Mouse (Mus musculus) lung, adult 2 months (tissue): Measurements from ENCODE around the gene Bysl.

Source experiments
- CTCF ChIP-seq: fragments of 200-500 bp; IDR thresholded peaks from 2 replicates; pipeline ENCODE4 v1.5.1; 2011; ENCODE audit warnings: mild to moderate bottlenecking, low read length, control low read depth; ENCODE audit not compliant: insufficient read depth
- POLR2A ChIP-seq: fragments of 200-500 bp; IDR thresholded peaks from 2 replicates; pipeline ENCODE4 v1.6.1; 2011; ENCODE audit warnings: low read depth, mild to moderate bottlenecking, control low read depth, low read length, borderline replicate concordance; ENCODE audit errors: extremely low read depth

- no peak for TF ChIP-seq POLR2A
- no peak for TF ChIP-seq CTCF
Measured at GRCm38 (mm10) chr17:47657901-47658300, 46.6 kb upstream of the Bysl start.
